Mouse (Mus musculus) 416B (cell line): ENCODE data around the gene Cttn.

Experiments used
- DNase-seq: peaks from one replicate; pipeline ENCODE4 v3.0.0; 2011; ENCODE audit warnings: low read depth

The Cttn gene

DNA sequence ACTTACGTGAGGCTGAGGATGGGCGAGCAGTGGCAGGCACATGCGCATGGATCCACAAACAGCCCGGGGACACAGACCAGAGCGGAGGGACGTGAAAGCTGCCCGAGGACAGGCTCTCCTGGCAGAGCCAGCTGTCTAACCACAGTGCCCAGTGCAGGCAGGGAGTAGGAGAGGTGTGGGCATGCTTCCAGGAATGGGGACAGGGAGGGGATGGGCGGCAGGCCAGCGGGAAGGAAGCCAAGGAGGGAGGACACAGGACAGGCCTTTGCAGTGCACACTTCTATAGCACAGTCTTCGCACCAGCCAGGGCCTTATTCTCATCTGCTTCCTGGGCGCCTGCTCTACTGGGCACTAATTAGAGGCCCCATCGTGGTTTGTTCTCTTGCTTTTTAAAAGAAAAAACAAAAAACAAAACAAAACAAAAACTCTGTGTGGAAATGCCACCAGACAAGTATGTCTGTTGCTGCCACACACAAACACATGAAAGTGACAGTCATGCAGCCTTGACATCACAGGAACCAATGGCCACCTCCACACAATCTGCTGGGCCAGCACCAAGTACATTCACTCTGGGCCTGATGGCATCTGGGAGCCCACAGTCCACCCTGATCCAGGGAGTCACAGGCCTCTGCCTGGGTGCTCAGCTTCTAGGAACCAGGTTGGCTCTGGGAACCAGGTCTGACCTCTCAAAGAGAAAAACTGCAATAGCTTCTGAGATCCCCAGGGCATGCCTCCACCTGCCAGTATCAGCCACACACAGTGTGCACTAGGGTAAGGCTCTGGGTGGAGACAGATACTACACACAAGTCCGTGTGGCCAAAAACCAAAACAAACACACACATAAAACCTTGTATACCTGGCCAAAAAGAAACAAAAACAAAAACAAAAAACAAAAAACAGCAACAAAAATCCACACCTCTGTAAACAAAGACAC is 20.9 kb downstream of the Cttn start:
- no peak for DNase-seq

- peak; percentile 90 for DNase-seq
Measured at GRCm38 (mm10) chr7:144448186-144448585, 22.6 kb downstream of the Cttn start.

DNA sequence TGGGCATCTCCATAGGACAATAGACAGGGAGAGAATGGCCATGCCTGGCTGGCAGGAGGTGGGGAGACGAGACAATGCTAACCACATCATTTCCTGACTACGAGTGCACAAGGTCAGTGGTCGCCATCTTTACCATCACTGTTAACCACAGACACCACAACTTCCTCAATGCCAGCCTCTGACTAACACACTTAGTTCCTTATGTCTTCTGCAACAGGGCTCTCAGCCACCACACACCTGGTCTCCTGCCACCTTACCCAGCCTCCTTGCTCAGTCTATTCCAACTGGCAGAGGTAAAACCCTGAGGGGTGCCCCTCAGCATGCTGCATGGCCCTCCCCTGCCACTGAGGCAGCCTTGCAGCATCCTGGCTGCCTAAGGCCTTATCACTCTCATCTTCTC is 23.7 kb downstream of the Cttn start:
- peak; percentile 95 for DNase-seq

GRCm38 (mm10) chr7:144444788-144445187 is 26.0 kb downstream of the Cttn start:
- peak; percentile 87 for DNase-seq

GRCm38 (mm10) chr7:144441976-144442375 is 28.8 kb downstream of the Cttn start:
- peak; percentile 88 for DNase-seq

DNA sequence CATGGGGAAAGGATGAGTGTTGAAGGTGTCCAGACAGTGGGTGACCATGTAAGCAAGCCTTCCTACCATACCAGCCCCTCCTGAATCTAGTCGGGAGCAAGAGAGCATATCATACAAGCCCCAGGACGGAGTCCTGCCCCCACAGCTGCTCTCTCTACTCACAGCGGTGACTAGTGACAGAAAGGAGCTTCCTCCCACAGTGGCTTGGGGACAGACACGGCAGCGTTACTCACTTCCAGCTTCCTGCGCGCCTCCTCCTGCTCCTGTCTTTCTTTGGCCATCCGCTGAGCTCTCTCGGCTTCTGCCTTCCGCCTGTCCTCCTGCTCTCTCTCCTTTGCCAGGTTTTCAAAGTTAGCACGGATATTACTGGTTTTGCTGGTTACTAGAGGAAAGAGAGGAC is 29.3 kb downstream of the Cttn start:
- DNase-seq: peak; percentile 88

- DNase-seq: no peak
Measured at GRCm38 (mm10) chr7:144438811-144439210, 32.0 kb downstream of the Cttn start.

GRCm38 (mm10) chr7:144432920-144433319 is 37.9 kb downstream of the Cttn start:
- no peak for DNase-seq

DNA sequence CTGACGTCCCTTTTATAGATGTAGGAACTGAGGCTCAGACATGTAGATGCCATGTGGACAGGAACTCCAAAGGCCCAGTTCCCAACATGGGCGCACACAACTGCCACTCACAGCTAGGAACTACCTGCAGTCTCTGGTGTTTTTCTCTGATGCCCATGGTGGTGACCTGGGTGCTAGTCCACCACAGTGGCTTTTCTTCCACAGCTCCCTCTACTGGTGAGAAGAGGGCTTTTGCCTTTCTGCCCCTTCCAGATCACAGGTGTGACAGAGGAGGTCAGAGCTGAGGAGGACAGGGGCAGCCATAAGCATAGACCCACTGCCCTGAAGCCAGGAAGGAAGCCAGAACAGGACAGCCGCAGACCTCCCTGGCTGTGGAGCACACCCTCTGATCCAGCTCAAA is 43.3 kb downstream of the Cttn start:
- DNase-seq: no peak

- DNase-seq: no peak
Measured at GRCm38 (mm10) chr7:144426594-144426993, 44.2 kb downstream of the Cttn start.

GRCm38 (mm10) chr7:144425953-144426352 is 44.9 kb downstream of the Cttn start:
- DNase-seq: peak; percentile 56

- DNase-seq: no peak
Measured at GRCm38 (mm10) chr7:144421478-144421877, 49.3 kb downstream of the Cttn start.

GRCm38 (mm10) chr7:144420552-144420951 is 50.3 kb downstream of the Cttn start:
- no peak for DNase-seq

GRCm38 (mm10) chr7:144417644-144418343 is 53.0 kb downstream of the Cttn start:
- peak; percentile 93 for DNase-seq

DNA sequence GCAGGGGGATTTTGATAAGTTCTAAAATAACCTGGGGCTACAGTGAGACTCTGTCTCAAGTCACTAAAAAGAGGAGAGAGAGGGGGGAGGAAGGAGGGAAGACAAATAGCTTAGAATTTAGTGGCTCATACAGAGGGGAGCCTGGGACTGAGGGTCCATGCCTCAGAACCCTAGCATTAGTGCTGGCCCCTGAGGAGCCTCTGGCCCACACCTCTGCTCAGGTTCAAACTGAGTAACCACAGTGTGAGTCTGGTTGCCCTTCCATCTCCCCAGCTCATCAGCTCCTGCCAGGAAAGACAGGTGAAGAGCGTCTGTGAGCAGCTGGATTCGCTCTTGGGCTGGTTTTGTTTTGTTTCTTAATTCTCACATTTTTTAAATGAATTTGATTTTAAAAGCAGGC is 53.6 kb downstream of the Cttn start:
- DNase-seq: no peak

DNA sequence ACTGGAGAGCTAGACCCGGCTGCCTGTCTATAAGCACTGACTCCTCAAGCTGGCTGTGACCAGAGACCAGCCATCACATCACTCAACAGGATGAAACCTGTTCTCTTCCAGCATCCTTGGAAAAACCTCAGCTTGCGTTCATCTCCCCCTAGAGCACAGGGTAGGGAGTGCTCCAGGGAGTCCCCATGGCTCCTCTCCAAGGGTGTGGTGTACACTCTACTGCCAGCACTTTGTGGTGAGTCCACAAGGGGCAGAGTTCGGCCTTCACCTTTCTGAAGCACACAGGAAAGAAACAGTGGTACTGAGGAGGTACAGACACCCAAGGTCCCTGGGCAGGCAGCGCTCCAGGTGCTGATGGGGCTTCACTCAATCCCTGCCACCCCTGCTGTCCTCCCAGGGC is 55.0 kb downstream of the Cttn start:
- DNase-seq: peak; percentile 35

DNA sequence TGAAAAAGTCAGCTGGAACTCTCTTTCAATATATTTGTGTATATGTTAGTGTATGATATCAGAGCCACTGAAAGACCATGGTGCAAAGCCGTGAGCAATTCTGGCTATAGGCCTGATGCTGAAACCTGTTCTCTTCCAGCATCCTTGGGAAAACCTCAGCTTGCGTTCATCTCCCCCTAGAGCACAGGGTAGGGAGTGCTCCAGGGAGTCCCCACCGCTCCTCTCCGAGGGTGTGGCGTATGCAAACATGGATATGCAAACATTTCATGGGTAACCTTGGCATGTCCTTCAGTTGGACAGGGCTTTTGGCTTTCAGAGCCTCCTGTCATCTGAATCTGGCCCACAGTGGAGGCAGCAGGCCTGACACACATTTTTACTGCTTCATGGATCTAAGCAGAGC is 56.2 kb downstream of the Cttn start:
- no peak for DNase-seq

DNA sequence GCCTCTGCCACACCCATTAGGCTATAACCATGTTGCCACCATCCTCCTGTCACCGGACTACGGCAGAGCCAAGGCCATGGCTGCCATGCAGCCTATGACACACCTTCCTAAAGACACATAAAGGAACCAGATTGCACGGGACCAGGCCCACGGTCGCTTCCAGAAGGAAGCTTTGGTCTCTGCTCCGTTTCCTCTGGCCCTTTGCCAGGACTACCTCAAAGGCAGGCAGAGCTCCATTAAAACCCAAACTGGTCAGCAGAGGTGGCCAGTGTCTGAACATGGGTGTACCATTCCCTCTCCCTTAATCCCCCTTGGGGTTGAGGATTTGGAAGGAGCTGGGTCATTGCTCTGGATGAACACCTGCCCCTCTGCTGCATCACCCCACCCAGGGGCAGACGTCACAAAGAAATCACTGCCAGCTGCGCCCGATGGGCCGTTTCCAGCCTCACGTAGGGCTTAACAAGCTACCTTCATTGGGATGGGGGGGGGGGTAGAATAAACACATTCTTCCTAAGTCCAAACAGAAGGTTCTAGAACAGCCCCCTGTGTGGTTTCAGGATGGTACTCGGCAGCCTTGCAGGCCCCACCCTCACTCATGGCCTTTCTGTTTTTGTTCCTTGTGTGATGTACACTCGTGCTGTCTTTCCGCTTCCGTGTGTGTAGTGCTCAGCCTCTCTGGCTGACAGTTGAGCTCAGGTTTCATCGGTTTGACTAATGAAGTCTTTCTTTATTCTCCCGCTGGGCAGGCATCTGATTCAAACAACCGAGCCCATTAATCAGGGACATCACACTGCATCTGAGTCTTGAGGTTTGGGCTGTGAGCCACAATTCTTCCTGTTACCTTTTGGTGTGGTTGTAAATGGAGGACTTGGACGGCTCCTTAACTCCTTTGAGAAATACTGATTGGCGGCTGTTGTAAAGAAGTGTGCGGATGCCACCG is 58.6 kb downstream of the Cttn start:
- peak; percentile 53 for DNase-seq

DNA sequence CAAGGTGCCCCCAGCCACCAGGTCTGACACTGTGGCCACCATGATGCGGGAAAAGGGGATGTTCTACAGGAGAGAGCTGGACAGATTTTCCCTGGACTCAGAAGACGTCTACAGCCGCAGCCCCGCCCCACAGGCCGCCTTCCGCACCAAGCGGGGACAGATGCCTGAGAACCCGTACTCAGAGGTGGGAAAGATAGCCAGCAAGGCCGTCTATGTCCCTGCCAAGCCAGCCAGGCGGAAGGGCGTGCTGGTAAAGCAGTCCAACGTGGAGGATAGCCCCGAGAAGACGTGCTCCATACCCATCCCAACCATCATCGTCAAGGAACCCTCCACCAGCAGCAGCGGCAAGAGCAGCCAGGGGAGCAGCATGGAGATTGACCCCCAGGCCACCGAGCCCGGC is 61.1 kb downstream of the Cttn start:
- DNase-seq: no peak

GRCm38 (mm10) chr7:144408464-144409000 is 62.3 kb downstream of the Cttn start:
- DNase-seq: no peak

- no peak for DNase-seq
Measured at GRCm38 (mm10) chr7:144407675-144408074, 63.1 kb downstream of the Cttn start.

GRCm38 (mm10) chr7:144402492-144402891 is 68.3 kb downstream of the Cttn start:
- DNase-seq: no peak
